8 mouse cellular contexts compared by ENCODE assay signal in genomic region chr3:145119002-145119358, GRCm38 (mm10). TPM values are rescaled to one million over a fixed set of nuclear protein-coding genes. Genes with fewer than 3 reads are reported as not detected.
DNase-seq lines count a peak whose midpoint lies in the region; ATAC-seq and TF ChIP-seq lines count a peak whose summit lies in the region.

No protein-coding gene starts in this region.

- TF ChIP-seq POLR2A in bone marrow, adult 2 months (IDR thresholded peaks at IDR 0.05; ENCODE audit: borderline replicate concordance, control insufficient read depth, low read depth, low read length) = no peak

- no peaks in the 10 kb centered on the region for H3K27me3 ChIP-seq in kidney, embryonic 14.5 days (ENCODE audit: control insufficient read depth, insufficient read depth, low read length)
- no peaks in the 10 kb centered on the region for H3K27me3 ChIP-seq in hindbrain, embryonic 14.5 days (ENCODE audit: control insufficient read depth, insufficient read depth, low read length)
- no peaks in the 10 kb centered on the region for H3K27me3 ChIP-seq in midbrain, embryonic 14.5 days (ENCODE audit: control insufficient read depth, insufficient read depth, low read length)

- peak overlapping the region; percentile 96 for H3K27ac ChIP-seq in kidney, embryonic 14.5 days (ENCODE audit: low read depth, low read length)
- peak overlapping the region; percentile 95 for H3K27ac ChIP-seq in bone marrow, adult 2 months (ENCODE audit: control insufficient read depth, insufficient read depth, low read depth, low read length, poor library complexity)
- H3K27ac ChIP-seq in hindbrain, embryonic 14.5 days = peak overlapping the region; percentile 99
- peak overlapping the region; percentile 99 for H3K27ac ChIP-seq in midbrain, embryonic 14.5 days (replicated peaks; ENCODE audit: low read depth, low read length)

- H3K36me3 ChIP-seq in kidney, embryonic 14.5 days (ENCODE audit: control insufficient read depth, insufficient read depth, low read length) = no peaks in the 10 kb centered on the region
- no peaks in the 10 kb centered on the region for H3K36me3 ChIP-seq in hindbrain, embryonic 14.5 days (replicated peaks; ENCODE audit: control insufficient read depth, insufficient read depth)
- H3K36me3 ChIP-seq in midbrain, embryonic 14.5 days (ENCODE audit: control insufficient read depth, insufficient read depth, low read length) = no peaks in the 10 kb centered on the region

- H3K4me2 ChIP-seq in kidney, embryonic 14.5 days (replicated peaks; ENCODE audit: low read depth, low read length) = peak overlapping the region; percentile 74
- peak overlapping the region; percentile 80 for H3K4me2 ChIP-seq in hindbrain, embryonic 14.5 days (replicated peaks)
- H3K4me2 ChIP-seq in midbrain, embryonic 14.5 days (ENCODE audit: low read length) = peak overlapping the region; percentile 60

- peak overlapping the region; percentile 65 for H3K4me3 ChIP-seq in kidney, embryonic 14.5 days (ENCODE audit: low read length)
- peak overlapping the region; percentile 95 for H3K4me3 ChIP-seq in bone marrow, adult 2 months (replicated peaks; ENCODE audit: control insufficient read depth, low read depth, low read length)
- H3K4me3 ChIP-seq in hindbrain, embryonic 14.5 days (replicated peaks; ENCODE audit: low read length) = peak overlapping the region; percentile 76
- H3K4me3 ChIP-seq in midbrain, embryonic 14.5 days (replicated peaks; ENCODE audit: low read depth, low read length) = peak overlapping the region; percentile 69

- TF ChIP-seq CTCF in bone marrow, adult 2 months (IDR thresholded peaks at IDR 0.05; ENCODE audit: control insufficient read depth, insufficient read depth, low read length) = no peak

- DNase-seq in kidney, adult 8-10 months = no peak
- peak; percentile 42 for DNase-seq in hindbrain, embryonic 14.5 days (ENCODE audit: low spot score)
- no peak for DNase-seq in midbrain, embryonic 14.5 days
- DNase-seq in embryo, embryonic 10 days (ENCODE audit: low spot score) = no peak
- DNase-seq in ovary, postnatal 36 days (ENCODE audit: low spot score) = no peak
- no peak for DNase-seq in layer of hippocampus, adult 18-20 months (ENCODE audit: low spot score in 2 of 2)

- 6% methylated on average over 14 of the region's 14 CpGs for WGBS in kidney, embryonic 14.5 days
- WGBS in bone marrow, adult 2 months = 1% methylated on average over 14 of the region's 14 CpGs
- 4% methylated on average over 14 of the region's 14 CpGs for WGBS in hindbrain, embryonic 14.5 days
- 4% methylated on average over 14 of the region's 14 CpGs for WGBS in midbrain, embryonic 14.5 days

- peak overlapping the region; percentile 80 for H3K9ac ChIP-seq in kidney, embryonic 14.5 days (ENCODE audit: low read depth, low read length)
- peak overlapping the region; percentile 90 for H3K9ac ChIP-seq in hindbrain, embryonic 14.5 days
- peak overlapping the region; percentile 91 for H3K9ac ChIP-seq in midbrain, embryonic 14.5 days (replicated peaks; ENCODE audit: low read length)

- ATAC-seq in kidney, embryonic 14.5 days (ENCODE audit: low FRiP score, low TSS enrichment) = no peak; the same call in 1 of the 2 replicates
- no peak; the same call in 1 of the 2 replicates for ATAC-seq in hindbrain, embryonic 14.5 days (ENCODE audit: low FRiP score)
- no peak for ATAC-seq in midbrain, embryonic 14.5 days (ENCODE audit: low FRiP score, low TSS enrichment)

- peaks cover 9% of the 10 kb centered on the region for H3K4me1 ChIP-seq in kidney, embryonic 14.5 days (ENCODE audit: control insufficient read depth, insufficient read depth, low read length)
- H3K4me1 ChIP-seq in bone marrow, adult 2 months (ENCODE audit: control insufficient read depth, insufficient read depth, low read length) = no peaks in the 10 kb centered on the region
- peaks cover 15% of the 10 kb centered on the region for H3K4me1 ChIP-seq in hindbrain, embryonic 14.5 days (replicated peaks; ENCODE audit: control insufficient read depth, insufficient read depth, low read length)
- H3K4me1 ChIP-seq in midbrain, embryonic 14.5 days (ENCODE audit: control insufficient read depth, insufficient read depth, low read length) = peaks cover 13% of the 10 kb centered on the region

- H3K9me3 ChIP-seq in kidney, embryonic 14.5 days (ENCODE audit: control insufficient read depth, low read length) = no peaks in the 10 kb centered on the region
- H3K9me3 ChIP-seq in hindbrain, embryonic 14.5 days (ENCODE audit: control insufficient read depth, low read length) = no peaks in the 10 kb centered on the region
- no peaks in the 10 kb centered on the region for H3K9me3 ChIP-seq in midbrain, embryonic 14.5 days (ENCODE audit: control insufficient read depth, low read length)

RNA-seq across cellular contexts. Expression of gene Odf2l, which starts 0.6 kb away (rescaled TPM):
- polyA plus RNA-seq in kidney, embryonic 14.5 days (2014; fragmentation: Nextera tagmentation; extraction: Ambion mirVana) = 19.8 and 21.0 TPM in 2 replicates
- 10.2 and 22.6 TPM in 2 replicates for polyA plus RNA-seq in bone marrow, adult 2 months (2011; ENCODE audit: insufficient read depth, insufficient read length, low replicate concordance, missing spikeins)
- polyA plus RNA-seq in hindbrain, embryonic 14.5 days (2014; fragmentation: Nextera tagmentation; extraction: Ambion mirVana) = 11.4 and 16.1 TPM in 2 replicates
- polyA plus RNA-seq in midbrain, embryonic 14.5 days (2014; fragmentation: Nextera tagmentation; extraction: Ambion mirVana) = 13.3 and 14.2 TPM in 2 replicates
- total RNA-seq in layer of hippocampus, adult 18-20 months (2021) = 10 to 100 TPM; 17.0 to 17.7 TPM

RNA-seq across cellular contexts. Expression of gene Clca2, which starts 19.7 kb away (rescaled TPM):
- 0.10 and 0.22 TPM in 2 replicates for polyA plus RNA-seq in kidney, embryonic 14.5 days (2014; fragmentation: Nextera tagmentation; extraction: Ambion mirVana)
- polyA plus RNA-seq in bone marrow, adult 2 months (2011; ENCODE audit: insufficient read depth, insufficient read length, low replicate concordance, missing spikeins) = not detected in 2 replicates
- 0.05 and 0.08 TPM in 2 replicates for polyA plus RNA-seq in hindbrain, embryonic 14.5 days (2014; fragmentation: Nextera tagmentation; extraction: Ambion mirVana)
- polyA plus RNA-seq in midbrain, embryonic 14.5 days (2014; fragmentation: Nextera tagmentation; extraction: Ambion mirVana) = not detected in 2 replicates
- total RNA-seq in layer of hippocampus, adult 18-20 months (2021) = not detected
